Mouse (Mus musculus) gastrocnemius, postnatal 36 days (tissue): Measurements from ENCODE around the gene Sgce. TPM values are rescaled to one million over a fixed set of nuclear protein-coding genes. Genes with fewer than 3 reads are reported as not detected.
"Not testable (repeated sequence)": the region's sequence is repeated elsewhere in the genome, so short reads cannot be mapped to it uniquely, and the experiment has no call there.

Experiments used
- DNase-seq, 2 experiments: peaks; one replicate each; pipeline ENCODE4 v3.0.0; 2022
- intact Hi-C: fragments of 180-260 bp; cut with DNase I; formaldehyde crosslinking; loops from one replicate; pipeline ENCODE4 v1.15.1; 2025
- total RNA-seq, 2 experiments: library from RNA; stranded (reverse); gene quantifications; 2 replicates each; pipeline ENCODE4 v1.2.3; 2021

The Sgce gene
- total RNA-seq, 2 experiments from 2014 or later = 9.5 to 9.7 TPM

DNA sequence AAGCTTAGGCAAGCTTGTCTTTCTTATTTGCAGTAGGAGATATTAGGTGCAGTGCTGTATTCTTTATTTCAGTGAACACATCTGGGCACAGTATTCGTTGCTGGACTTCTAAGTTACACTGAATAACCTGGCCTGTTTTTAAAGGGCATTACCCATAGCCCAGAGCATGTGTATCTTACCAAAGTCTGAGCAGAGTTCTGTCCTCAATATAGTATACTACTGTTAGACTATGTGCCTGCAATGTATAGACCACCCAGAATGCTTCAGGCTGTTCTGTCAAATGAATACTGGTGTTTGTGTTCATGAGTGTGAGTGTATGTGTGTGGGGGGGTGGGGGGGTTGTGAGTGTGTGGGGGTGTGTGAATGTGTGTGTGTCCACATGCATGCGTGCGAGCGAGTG, 91.1 kb downstream of the Sgce start:
- no peak for DNase-seq
- intact Hi-C loops = no loop called here

DNA sequence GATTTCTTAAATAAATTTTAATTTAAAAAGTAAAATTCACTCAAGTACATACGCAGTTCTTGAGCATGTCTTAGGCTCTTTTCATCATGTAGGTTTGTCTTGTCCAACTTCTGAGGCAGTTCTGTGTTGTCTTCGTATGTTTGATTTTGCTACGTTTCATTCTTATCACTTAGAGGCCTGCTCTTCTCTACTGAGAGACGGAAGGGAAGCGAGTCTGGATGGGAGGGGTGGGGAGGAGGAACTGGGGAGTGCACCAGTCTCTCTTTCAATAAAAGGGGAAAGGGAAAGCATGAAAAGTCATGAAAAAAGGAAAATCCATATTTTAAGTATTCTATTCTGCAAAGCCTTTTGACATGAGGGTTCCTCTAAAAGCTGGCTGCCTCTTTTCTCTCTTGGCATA, 91.5 kb downstream of the Sgce start:
- no peak for DNase-seq
- intact Hi-C loops = no loop called here

DNA sequence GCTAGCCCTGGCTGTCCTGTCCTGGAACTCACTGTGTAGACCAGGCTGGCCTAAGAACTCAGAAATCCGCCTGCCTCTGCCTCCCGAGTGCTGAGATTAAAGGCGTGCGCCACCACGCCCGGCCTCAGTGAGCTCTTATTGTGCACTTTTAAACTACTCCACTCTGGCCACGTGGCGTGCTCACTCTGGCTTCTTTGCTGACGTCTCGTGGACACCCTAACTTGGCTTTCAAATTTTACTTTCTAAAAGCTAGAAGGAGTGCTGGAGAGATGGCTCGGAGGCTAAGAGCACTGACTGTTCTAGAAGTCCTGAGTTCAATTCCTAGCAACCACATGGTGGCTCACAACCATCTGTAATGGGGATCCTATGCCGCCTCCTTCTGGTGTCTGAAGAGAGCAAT, 93.3 kb downstream of the Sgce start:
- DNase-seq = not testable (repeated sequence)

GRCm38 (mm10) chr6:4652596-4653134, 94.3 kb downstream of the Sgce start:
- intact Hi-C loops = no loop called here
- DNase-seq = no peak

More for the DNA sequence above, 93.3 kb downstream of the Sgce start:
- intact Hi-C loops = not testable (repeated sequence)

GRCm38 (mm10) chr6:4647351-4647750, 99.7 kb downstream of the Sgce start:
- DNase-seq = no peak
- intact Hi-C loops = no loop called here

- intact Hi-C loops = no loop called here
- DNase-seq = no peak
Observed at GRCm38 (mm10) chr6:4642068-4642467, 104.9 kb downstream of the Sgce start.

DNA sequence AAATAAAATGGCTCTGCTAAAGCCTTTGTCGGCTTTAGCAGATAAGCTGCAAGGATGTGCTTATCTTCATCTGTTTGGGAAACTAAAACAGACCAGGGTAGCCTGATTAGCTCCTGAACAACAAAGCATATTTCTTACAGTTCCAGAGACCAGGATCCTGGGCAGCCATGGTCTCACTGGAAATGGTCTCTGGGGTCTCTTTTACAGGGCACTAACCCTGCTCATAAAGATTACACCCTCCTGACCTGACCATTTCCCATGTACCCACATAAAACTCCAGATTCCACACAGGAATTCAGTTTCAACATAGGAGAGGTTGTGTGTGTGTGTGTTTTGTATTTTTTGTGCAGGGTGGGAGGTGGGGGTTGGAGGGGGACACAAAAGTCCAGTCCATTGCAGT, 112.2 kb downstream of the Sgce start:
- intact Hi-C loops = no loop called here
- no peak for DNase-seq

DNA sequence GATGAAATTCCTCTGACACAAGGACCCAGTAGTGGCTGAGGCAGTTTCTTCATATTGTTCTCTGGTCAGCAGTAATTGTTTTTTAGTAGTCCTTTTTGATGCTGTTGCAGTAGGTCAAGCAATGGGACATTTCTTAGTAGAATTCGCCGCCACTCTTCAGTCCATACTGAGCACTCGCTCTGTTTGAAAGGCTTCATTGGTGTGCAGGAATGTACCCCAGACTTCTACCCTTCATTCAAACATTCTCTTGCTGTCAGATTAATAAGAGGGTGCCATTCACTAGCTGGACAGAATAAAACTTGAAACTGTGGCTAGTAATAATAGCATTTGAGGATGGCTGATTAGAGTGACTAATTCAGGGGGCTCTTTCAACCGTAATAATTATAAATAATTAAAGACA, 113.8 kb downstream of the Sgce start:
- intact Hi-C loops = no loop called here

DNA sequence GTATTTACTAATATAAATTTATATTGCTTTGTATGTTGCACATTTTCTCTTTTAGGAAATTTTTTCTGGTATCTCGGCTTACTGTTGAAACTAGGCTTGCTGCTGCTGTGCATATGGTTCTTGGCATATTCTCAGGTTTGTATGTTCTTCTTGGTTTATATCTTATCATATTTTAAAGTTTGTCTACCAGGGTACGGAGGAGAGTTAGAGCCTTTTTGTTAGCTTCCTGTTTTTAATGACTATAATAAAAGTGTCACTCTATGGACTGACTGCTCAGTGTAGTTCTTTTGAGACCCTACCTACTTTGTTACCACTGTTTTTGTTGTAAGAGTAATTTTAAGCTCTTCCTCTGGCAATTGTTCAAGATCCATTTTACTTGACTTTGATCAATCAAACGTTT, 115.5 kb downstream of the Sgce start:
- DNase-seq = no peak
- intact Hi-C loops = no loop called here

More for the DNA sequence above, 113.8 kb downstream of the Sgce start:
- no peak for DNase-seq

Other genes with a start within 250 kb of the Sgce start
- 100 to 1,000 TPM; 437 to 544 TPM for gene Col1a2, start 242.4 kb downstream of the Sgce start, total RNA-seq
- 10 to 100 TPM; 17.1 to 17.3 TPM for gene Casd1, start 146.4 kb downstream of the Sgce start, total RNA-seq
- gene Peg10, start 99 bp upstream of the Sgce start, total RNA-seq = 1 to 10 TPM; 1.4 TPM
- 1 to 10 TPM; 2.8 to 3.0 TPM for gene Ppp1r9a, start 155.7 kb upstream of the Sgce start, total RNA-seq